Mouse (Mus musculus): ENCODE results near the gene Bcl11b. TPM values are rescaled to one million over a fixed set of nuclear protein-coding genes. Genes with fewer than 3 reads are reported as not detected.

Gene Bcl11b
- polyA plus RNA-seq, 1 experiment from 2014 or later: 33.7 TPM

GRCm38 (mm10) chr12:107874467-107875142, 128.8 kb downstream of the Bcl11b start:
- no peaks in the 10 kb centered on the region for H3K4me1 ChIP-seq
- WGBS: 86% methylated on average over 27 of the region's 27 CpGs
- H3K9me3 ChIP-seq: no peaks in the 10 kb centered on the region
- no peaks in the 10 kb centered on the region for H3K36me3 ChIP-seq (replicated peaks)
- ATAC-seq (replicated peaks): no peak
- no peak overlapping the region for H3K27ac ChIP-seq
- no peaks in the 10 kb centered on the region for H3K27me3 ChIP-seq (replicated peaks)
- H3K4me3 ChIP-seq: no peak overlapping the region
- H3K4me2 ChIP-seq: no peak overlapping the region
- H3K9ac ChIP-seq: no peak overlapping the region

- H3K36me3 ChIP-seq (replicated peaks): no peaks in the 10 kb centered on the region
- H3K4me1 ChIP-seq: no peaks in the 10 kb centered on the region
- 0 out of 2 replicates have a peak, but pooled peaks cover 3% of the 10 kb centered on the region for H3K9me3 ChIP-seq
- H3K27me3 ChIP-seq (replicated peaks): no peaks in the 10 kb centered on the region
- no peak overlapping the region for H3K4me2 ChIP-seq
- ATAC-seq (replicated peaks): no peak
- no peak overlapping the region for H3K9ac ChIP-seq
- no peak overlapping the region for H3K4me3 ChIP-seq
- no peak overlapping the region for H3K27ac ChIP-seq
- 84% methylated on average over 20 of the region's 20 CpGs for WGBS
These were observed 133.8 kb downstream of the Bcl11b start for GRCm38 (mm10) chr12:107869526-107870050.

- Histone ChIP-seq H3K9me3 (0 out of 2 replicates have a peak, but pooled peaks cover 3% of the 10 kb centered on the region), H3K4me3 (no peak overlapping the region), H3K36me3 (replicated peaks) (no peaks in the 10 kb centered on the region), H3K4me1 (no peaks in the 10 kb centered on the region), H3K27ac (no peak overlapping the region), H3K9ac (no peak overlapping the region), H3K27me3 (replicated peaks) (no peaks in the 10 kb centered on the region), H3K4me2 (no peak overlapping the region)
- 92% methylated on average over 2 of the region's 2 CpGs for WGBS
- ATAC-seq (replicated peaks): no peak
These were observed 135.1 kb downstream of the Bcl11b start for GRCm38 (mm10) chr12:107868291-107868690.

Other genes starting within 250 kb of the Bcl11b start
- 88.0 and 95.0 TPM in 2 replicates for gene Setd3, start 175.7 kb upstream of the Bcl11b start, polyA plus RNA-seq (2015; fragmentation: Nextera tagmentation; extraction: Ambion mirVana)
- gene Ccnk, start 176.0 kb upstream of the Bcl11b start, polyA plus RNA-seq (2015; fragmentation: Nextera tagmentation; extraction: Ambion mirVana): 2.4 and 3.7 TPM in 2 replicates